Mouse (Mus musculus) left cerebral cortex, adult 8-10 months (tissue): Measurements from ENCODE around the gene Majin. TPM values are rescaled to one million over a fixed set of nuclear protein-coding genes. Genes with fewer than 3 reads are reported as not detected.

Source experiments
- DNase-seq, 2 experiments: peaks; one replicate each; pipeline ENCODE4 v3.0.0; 2022; ENCODE audit warnings: low spot score in 2 of 2
- microRNA-seq, 2 experiments: library from miRNA; unstranded; fragments of <30 nt; microRNA quantifications; one replicate each; pipeline ENCODE4 v1.2.0; 2022
- total RNA-seq, 4 experiments: library from RNA; stranded (reverse); gene quantifications; 2 replicates each; pipeline ENCODE4 v1.2.4; 2022

Gene Majin
- total RNA-seq, 4 experiments from 2014 or later, result 0.51 to 0.73 TPM; not detected in 2

DNA sequence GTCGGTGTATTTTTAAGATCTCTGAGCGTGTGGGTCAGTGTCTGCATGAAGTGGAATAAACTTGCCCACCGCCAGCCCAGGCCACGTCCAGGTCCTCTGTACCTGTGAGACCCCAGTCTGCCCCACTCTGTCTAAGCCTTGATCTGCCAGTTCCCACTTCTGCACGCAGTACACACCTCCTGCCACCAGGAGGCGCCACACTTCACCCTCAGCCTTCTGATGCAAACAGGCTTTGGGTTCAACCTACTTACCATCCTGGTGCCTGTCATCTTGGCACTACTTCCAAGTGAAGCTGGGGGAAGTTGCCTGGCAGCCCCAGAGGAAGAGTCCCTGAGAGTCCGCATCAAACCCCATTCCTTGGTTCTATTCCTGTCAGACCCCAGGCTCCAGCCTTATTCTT, 78.0 kb downstream of the Majin start:
- DNase-seq, result peak; percentile 36 to 52

DNA sequence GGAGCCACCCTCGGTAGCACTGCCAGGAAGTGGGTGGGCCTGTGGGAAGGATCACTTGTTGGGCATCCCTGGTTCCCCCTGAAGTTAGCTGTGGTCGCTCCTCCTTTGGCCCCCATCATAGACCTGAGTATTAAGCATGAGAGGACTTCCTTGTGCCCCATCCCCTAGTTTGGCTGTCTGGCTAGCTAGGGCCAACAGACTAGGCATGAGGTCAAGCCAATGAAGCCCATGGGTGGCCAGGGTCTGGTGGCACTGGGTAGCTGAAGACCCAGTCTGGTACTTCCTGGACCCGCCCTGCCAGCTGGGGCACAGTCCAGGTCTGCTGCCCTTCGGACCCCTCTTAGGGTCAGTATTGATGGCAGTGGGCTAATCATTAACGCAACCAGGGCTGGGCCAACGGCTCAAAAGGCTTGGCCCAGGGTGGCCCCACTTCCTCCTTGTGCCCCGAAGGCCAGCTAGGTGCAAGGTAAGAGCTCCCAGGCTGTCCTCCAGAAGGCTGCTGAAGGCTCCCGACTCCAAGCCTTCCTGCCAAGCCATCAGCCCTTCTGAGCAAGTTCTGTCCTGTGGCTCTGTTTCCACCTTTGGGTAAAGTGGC, 78.7 kb downstream of the Majin start:
- DNase-seq, result no peak

DNA sequence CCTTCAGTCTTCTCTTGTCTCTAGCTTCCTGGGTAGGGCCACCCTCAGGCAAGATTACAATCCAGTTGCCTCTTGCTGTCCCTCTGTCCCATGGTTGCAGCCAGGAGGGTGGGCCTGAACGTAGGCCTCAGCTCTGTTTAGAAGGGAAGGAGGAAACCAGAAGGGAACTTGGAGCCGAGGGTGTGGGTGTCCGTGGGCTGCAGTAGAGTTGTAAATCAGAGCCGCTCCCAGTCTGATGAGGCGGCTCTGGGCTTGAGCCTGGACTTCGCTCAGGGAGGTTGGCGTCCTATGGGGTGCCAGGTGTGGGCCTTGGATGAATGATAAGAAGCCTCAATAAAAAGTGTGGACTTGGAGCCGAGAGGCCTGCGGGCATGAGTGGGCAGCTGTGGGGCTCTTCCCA, 80.0 kb downstream of the Majin start:
- DNase-seq, result peak in 1 of 2 experiments; percentile 55

DNA sequence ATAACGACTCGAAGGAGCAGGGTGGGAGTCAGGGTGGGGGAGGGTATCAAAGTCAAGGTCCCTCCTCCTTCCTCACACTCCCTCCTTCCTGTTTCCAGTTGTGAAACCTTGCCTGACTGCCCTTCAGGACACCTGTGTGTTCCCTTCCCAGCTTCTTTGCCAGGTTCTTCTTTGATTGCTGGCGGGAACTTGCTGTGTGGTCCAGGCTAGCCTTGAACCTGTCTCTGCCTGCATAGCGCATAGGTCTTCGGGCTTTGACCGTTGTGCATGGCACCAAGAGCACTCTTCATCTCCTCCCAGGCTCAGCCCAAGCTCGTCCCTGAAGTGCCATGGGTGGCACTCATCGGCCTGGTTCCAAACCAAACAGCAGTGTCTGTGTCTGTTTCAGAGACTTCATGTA, 80.8 kb downstream of the Majin start:
- no peak for DNase-seq

- no peak for DNase-seq
Observed at GRCm38 (mm10) chr19:6265727-6266182, 81.6 kb downstream of the Majin start.

DNA sequence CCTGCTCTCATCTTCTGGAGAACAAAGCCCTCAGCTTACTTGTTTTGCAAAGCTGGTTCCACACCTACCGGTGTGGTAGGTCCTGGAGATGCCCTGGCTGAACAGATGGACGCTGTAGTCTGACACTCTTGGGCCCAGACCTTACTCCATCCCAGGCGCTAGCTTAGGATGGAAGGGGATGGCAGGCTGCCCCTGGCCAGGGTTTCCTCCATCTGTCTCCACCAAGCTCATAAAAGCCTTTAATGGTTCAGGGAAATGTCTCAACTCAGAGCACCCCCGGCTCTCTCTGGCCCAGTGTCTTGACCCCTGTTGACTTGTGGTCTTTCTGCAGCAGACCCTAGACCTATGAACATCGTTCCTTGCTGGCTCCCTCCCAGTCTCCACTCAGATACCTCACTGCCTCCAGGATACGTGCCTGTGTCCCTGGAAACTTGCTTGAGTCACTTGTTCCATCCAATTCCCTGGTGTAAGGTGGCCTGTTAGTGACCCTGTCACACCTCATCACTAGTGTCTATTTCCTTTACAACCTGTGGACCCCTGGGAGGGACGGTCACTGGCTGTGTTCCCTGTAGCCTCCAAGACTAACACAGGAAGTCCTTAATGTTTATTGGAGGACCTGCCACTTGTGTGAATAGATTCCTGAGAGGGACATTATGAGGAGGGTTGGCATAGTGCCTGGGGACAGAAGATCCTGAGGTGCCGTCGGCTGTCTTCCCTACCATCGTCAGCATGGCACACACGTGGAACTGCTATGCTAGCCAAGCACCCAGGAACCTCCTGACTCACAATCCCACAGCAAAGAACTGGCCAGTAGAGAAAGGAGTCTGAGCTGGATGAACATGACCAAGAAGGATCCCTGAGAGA, 83.3 kb downstream of the Majin start:
- DNase-seq, result no peak

GRCm38 (mm10) chr19:6268170-6268528, 84.0 kb downstream of the Majin start:
- DNase-seq, result peak; percentile 66 to 69

DNA sequence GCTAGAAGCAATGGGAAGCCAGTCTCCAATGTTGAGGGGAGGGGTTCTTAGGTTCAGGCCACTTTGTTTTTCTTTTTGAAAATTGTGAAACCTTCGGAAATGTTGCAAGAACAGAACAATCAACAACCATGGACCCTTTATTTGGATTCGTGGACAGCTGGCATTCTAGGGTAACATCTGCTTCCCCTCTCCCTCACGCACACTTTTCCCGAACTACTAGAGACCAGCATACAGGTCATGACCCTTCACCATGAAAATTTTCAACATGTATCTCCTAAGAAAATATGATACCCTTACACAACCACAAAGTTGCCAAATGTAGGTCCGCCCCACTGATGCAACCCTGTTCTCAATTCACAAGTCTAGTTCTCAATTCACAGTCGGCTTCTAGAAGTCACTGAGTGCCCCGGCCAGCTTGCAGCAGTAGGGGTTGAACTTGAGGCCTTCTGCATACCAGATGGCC, 84.5 kb downstream of the Majin start:
- DNase-seq, result no peak

- no peak for DNase-seq
Observed at GRCm38 (mm10) chr19:6269798-6270475, 85.7 kb downstream of the Majin start.

DNA sequence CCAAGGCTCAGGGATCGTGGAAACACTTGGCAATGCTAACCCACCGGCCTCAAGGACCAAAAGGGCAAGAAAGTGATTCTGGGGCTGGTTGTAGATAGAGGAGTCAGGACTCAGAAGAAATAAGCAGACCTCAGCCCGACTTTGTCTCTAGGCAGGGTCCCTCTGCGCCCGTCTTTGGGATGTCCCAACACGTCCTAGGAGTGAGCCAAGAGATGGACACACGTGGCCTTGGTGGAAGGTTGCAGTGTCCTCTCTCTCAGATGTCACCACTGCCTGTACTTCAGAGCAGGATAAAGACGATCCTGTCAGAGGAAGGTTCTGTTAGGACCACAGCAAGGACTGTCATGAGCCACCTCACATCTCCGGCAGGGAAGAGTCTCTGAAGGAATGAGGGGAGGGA, 86.5 kb downstream of the Majin start:
- DNase-seq, result no peak

- DNase-seq, result no peak
Observed at GRCm38 (mm10) chr19:6271206-6271605, 87.0 kb downstream of the Majin start.

DNA sequence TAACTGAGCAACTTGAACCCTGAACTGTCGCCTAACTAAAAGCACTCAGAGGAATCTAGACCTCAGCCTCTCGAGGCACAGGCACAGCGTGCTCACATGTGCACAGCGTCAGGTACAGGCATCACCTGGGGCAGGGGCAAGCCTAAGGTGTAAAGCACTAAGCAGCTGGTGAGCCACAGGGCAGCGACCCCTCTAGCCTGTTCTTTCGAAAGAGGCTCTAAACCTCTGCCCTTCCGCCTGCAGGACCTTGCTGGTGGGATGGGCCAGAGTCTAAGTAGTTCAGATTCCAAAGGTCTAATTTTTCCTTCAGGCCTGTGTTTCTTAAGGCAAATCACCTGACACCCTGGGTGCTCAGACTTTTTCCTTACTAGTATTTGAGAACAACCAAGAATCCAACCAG, 87.9 kb downstream of the Majin start:
- DNase-seq, result no peak

DNA sequence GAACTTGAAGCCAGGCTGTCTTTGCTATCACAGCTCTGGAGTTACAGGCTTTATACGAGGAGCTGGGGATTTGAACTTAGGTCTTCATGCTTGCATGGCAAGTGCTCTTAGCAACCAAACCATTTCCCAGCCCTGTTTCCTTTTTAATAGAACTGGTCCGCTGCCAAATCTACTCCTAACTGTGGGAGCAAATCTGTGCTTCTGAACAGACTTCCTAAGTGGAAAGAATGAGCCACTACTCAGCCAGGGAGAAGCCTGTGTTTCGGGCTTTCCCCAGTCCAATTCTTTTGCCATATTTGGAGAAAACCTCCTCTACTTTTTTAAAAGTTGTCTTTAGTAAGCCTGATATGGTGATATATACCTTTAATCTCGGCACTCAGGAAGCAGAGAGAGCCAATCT, 88.5 kb downstream of the Majin start:
- no peak for DNase-seq

DNA sequence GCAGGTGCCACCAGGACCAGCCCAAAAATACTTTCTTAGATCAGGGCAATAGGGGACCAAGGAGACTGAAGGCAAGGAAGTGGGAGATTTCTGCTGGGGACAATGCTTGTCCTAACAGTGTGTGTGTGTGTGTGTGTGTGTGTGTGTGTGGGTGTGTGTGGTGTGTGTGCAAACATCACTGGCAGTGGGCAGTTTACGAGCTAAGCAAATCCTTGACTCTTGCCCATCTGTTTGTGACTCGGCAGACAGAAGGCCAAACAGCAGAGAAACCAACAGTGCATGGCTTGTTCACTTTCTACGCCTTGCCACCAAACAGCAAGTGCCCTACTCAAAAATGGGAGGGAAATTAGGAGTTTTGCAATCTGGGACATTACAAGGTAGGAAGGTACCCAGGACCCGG, 89.4 kb downstream of the Majin start:
- DNase-seq, result no peak

Small RNA genes lying within 50 kb of the gene (microRNA-seq; reads per million reads assigned to microRNA genes)
- gene Mir192, result 7.1 to 13.2 reads per million in 2 experiments
- 12.6 to 17.2 reads per million in 2 experiments for gene Mir194-2

Other genes starting within 250 kb of the Majin start
- 1 to 10 TPM; 4.4 to 6.6 (median 5.6) TPM for gene Pola2, start 220.2 kb upstream of the Majin start, total RNA-seq
- gene Slc22a20, start 198.2 kb upstream of the Majin start, total RNA-seq, result not detected
- gene Capn1, start 168.5 kb upstream of the Majin start, total RNA-seq, result 10 to 100 TPM; 25.6 to 31.5 (median 28.0) TPM
- 10 to 100 TPM; 35.7 to 40.3 (median 37.6) TPM for gene Syvn1, start 137.8 kb upstream of the Majin start, total RNA-seq
- gene Mrpl49, start 126.6 kb upstream of the Majin start, total RNA-seq, result 10 to 100 TPM; 42.7 to 55.2 (median 44.9) TPM
- gene Fau, start 126.5 kb upstream of the Majin start, total RNA-seq, result 100 to 1,000 TPM; 737 to 869 (median 805) TPM
- gene Znhit2, start 123.2 kb upstream of the Majin start, total RNA-seq, result 10 to 100 TPM; 33.0 to 38.8 (median 37.3) TPM
- 10 to 100 TPM; 18.9 to 29.9 (median 23.2) TPM for gene Tm7sf2, start 116.0 kb upstream of the Majin start, total RNA-seq
- 10 to 100 TPM; 79.4 to 88.4 (median 84.3) TPM for gene Vps51, start 107.2 kb upstream of the Majin start, total RNA-seq
- gene Tmem262, start 104.4 kb upstream of the Majin start, total RNA-seq, result not detected
- 1 to 10 TPM in 1 of 4 experiments, not detected in 3; 1.1 TPM for gene Gm28374, start 102.1 kb upstream of the Majin start, total RNA-seq
- gene Zfpl1, start 99.4 kb upstream of the Majin start, total RNA-seq, result 10 to 100 TPM; 38.9 to 44.5 (median 41.9) TPM
- under 1 TPM in 3 of 4 experiments, not detected in 1; 0.21 to 0.25 (median 0.23) TPM for gene Cdca5, start 99.4 kb upstream of the Majin start, total RNA-seq
- gene AC131692.1, start 90.0 kb upstream of the Majin start, total RNA-seq, result not detected
- gene Naaladl1, start 78.6 kb upstream of the Majin start, total RNA-seq, result under 1 TPM; 0.14 to 0.44 (median 0.17) TPM
- 10 to 100 TPM; 13.0 to 20.1 (median 16.1) TPM for gene Sac3d1, start 65.7 kb upstream of the Majin start, total RNA-seq
- gene Snx15, start 56.1 kb upstream of the Majin start, total RNA-seq, result 10 to 100 TPM; 36.9 to 50.9 (median 45.7) TPM
- 1 to 10 TPM in 1 of 4 experiments, under 1 TPM in 3; 0.67 to 1.4 (median 0.76) TPM for gene Batf2, start 43.4 kb upstream of the Majin start, total RNA-seq
- 100 to 1,000 TPM in 2 of 4 experiments, 10 to 100 TPM in 2; 89.4 to 109 (median 102) TPM for gene Arl2, start 42.8 kb upstream of the Majin start, total RNA-seq
- not detected for gene Gpha2, start 42.0 kb downstream of the Majin start, total RNA-seq
- 100 to 1,000 TPM; 148 to 158 (median 153) TPM for gene Ppp2r5b, start 51.5 kb downstream of the Majin start, total RNA-seq
- 10 to 100 TPM; 31.8 to 35.7 (median 35.4) TPM for gene Atg2a, start 57.3 kb downstream of the Majin start, total RNA-seq
- 10 to 100 TPM; 31.0 to 36.8 (median 35.8) TPM for gene Ehd1, start 92.3 kb downstream of the Majin start, total RNA-seq
- 1 to 10 TPM; 5.4 to 7.4 (median 5.5) TPM for gene Cdc42bpg, start 122.1 kb downstream of the Majin start, total RNA-seq
- 10 to 100 TPM; 58.9 to 66.9 (median 62.6) TPM for gene Men1, start 150.6 kb downstream of the Majin start, total RNA-seq
- 100 to 1,000 TPM in 2 of 4 experiments, 10 to 100 TPM in 2; 91.7 to 111 (median 101) TPM for gene Map4k2, start 156.7 kb downstream of the Majin start, total RNA-seq
- gene Sf1, start 179.3 kb downstream of the Majin start, total RNA-seq, result 100 to 1,000 TPM; 164 to 203 (median 187) TPM
- gene Pygm, start 200.0 kb downstream of the Majin start, total RNA-seq, result 10 to 100 TPM; 25.2 to 37.8 (median 32.7) TPM
- gene Rasgrp2, start 215.0 kb downstream of the Majin start, total RNA-seq, result 100 to 1,000 TPM; 107 to 128 (median 115) TPM
- gene Nrxn2, start 234.3 kb downstream of the Majin start, total RNA-seq, result 100 to 1,000 TPM; 469 to 523 (median 497) TPM